Mouse (Mus musculus) ES-E14 (cell line): ENCODE data around the gene Gm9112. TPM values are rescaled to one million over a fixed set of nuclear protein-coding genes. Genes with fewer than 3 reads are reported as not detected.

ENCODE experiments used
- DNase-seq: peaks from one replicate; pipeline ENCODE4 v3.0.0-alpha.2; 2013; ENCODE audit warnings: low read depth, low spot score
- H3K27ac ChIP-seq: 2 replicates; pipeline ENCODE4 v1.5.1; 2012; ENCODE audit warnings: low read depth, mild to moderate bottlenecking, low read length, moderate library complexity, mixed read lengths; ENCODE audit not compliant: poor library complexity, insufficient read depth, severe bottlenecking
- H3K36me3 ChIP-seq: 2 replicates; pipeline ENCODE4 v1.6.1; 2012; ENCODE audit warnings: mild to moderate bottlenecking, low read length, moderate library complexity, mixed read lengths; ENCODE audit not compliant: control insufficient read depth, poor library complexity, insufficient read depth, severe bottlenecking
- H3K4me1 ChIP-seq, 2 experiments: fragments of 150-350 bp in 1 of 2; sonication (generic) in 1 of 2; 2 replicates each; pipeline ENCODE4 v1.6.1; 2012; ENCODE audit warnings: low read length in 2 of 2, mild to moderate bottlenecking in 1 of 2, mixed read lengths in 1 of 2; ENCODE audit not compliant: control insufficient read depth in 2 of 2, insufficient read depth in 2 of 2, poor library complexity in 1 of 2
- H3K4me3 ChIP-seq, 2 experiments: fragments of 150-350 bp in 1 of 2; sonication (generic) in 1 of 2; 2 replicates each; pipeline ENCODE4 v1.5.1; 2012; ENCODE audit warnings: low read length in 2 of 2, low read depth in 1 of 2, mild to moderate bottlenecking in 1 of 2, mixed read lengths in 1 of 2; ENCODE audit not compliant: insufficient read depth in 1 of 2, poor library complexity in 1 of 2, severe bottlenecking in 1 of 2
- H3K9ac ChIP-seq: 2 replicates; pipeline ENCODE4 v1.6.1; 2012; ENCODE audit warnings: low read depth, mild to moderate bottlenecking, low read length, mixed read lengths; ENCODE audit not compliant: poor library complexity, insufficient read depth, severe bottlenecking
- H3K9me3 ChIP-seq: fragments of 150-350 bp; sonication (generic); 2 replicates; pipeline ENCODE4 v1.6.1; 2012; ENCODE audit warnings: low read depth, mild to moderate bottlenecking, low read length; ENCODE audit not compliant: control insufficient read depth, insufficient read depth
- CHD2 ChIP-seq: IDR thresholded peaks from 2 replicates; pipeline ENCODE4 v1.6.1; 2014; ENCODE audit warnings: mild to moderate bottlenecking, low read depth, low read length, inconsistent platforms
- HCFC1 ChIP-seq: IDR thresholded peaks from 2 replicates; pipeline ENCODE4 v1.6.1; 2012; ENCODE audit warnings: low read length, inconsistent platforms, borderline replicate concordance; ENCODE audit not compliant: insufficient read depth
- MAFK ChIP-seq: IDR thresholded peaks from 2 replicates; pipeline ENCODE4 v1.6.1; 2014; ENCODE audit warnings: mild to moderate bottlenecking, low read depth, low read length, inconsistent platforms; ENCODE audit not compliant: insufficient read depth
- ZC3H11A ChIP-seq: IDR thresholded peaks from 2 replicates; pipeline ENCODE4 v1.6.1; 2012; ENCODE audit warnings: low read depth, mild to moderate bottlenecking, inconsistent platforms, low read length, borderline replicate concordance
- ZNF384 ChIP-seq: IDR thresholded peaks from 2 replicates; pipeline ENCODE4 v1.6.1; 2012; ENCODE audit warnings: low read depth, low read length, inconsistent platforms
- in situ Hi-C, 2 experiments: fragments of 600-800 bp; cut with MboI; formaldehyde crosslinking; loops; one replicate each; pipeline ENCODE4 v1.15.1; 2025; ENCODE audit warnings: low sequenced_read_pairs in 2 of 2, inconsistent platforms in 1 of 2; ENCODE audit not compliant: unreplicated experiment in 2 of 2
- total RNA-seq: library from RNA; depleted of rRNA; stranded (reverse); fragments of 300-350 nt; gene quantifications from 2 replicates; pipeline ENCODE4 v1.2.3, GENCODE M21; 2012; rRNA removed

The Gm9112 gene
- total RNA-seq, 1 experiment = 3.1 TPM

DNA sequence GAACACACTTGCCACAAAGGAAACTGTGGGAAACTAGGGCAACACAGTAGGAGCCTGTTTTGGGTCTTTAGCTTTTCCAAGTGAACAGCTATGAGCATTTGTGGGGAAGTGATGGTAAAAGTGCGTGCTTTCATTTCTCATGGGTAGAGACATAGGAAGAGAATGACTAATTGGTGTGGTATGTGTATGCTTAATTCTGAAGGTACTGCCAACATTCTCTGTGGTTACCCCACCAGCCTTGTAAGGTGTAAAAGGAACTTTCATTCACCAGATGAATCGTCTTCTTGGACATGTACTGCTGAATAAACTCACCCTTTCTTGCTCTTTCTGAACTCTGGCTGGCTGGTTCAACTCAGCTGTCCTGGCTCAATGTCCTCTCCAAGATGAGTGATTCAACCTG, 40.8 kb downstream of the Gm9112 start:
- Histone ChIP-seq H3K4me1 (no peaks in the 10 kb centered on the region), H3K9me3 (no peaks in the 10 kb centered on the region), H3K27ac (no peak overlapping the region), H3K9ac (no peak overlapping the region), H3K4me3 (no peak overlapping the region), H3K36me3 (no peaks in the 10 kb centered on the region)
- no peak for DNase-seq
- TF ChIP-seq ZC3H11A (no peak), CHD2 (no peak), ZNF384 (no peak), HCFC1 (no peak), MAFK (no peak)
- in situ Hi-C loops = no loop called here

GRCm38 (mm10) chrX:102660712-102661111, 46.7 kb downstream of the Gm9112 start:
- no peak for DNase-seq

More at GRCm38 (mm10) chrX:102660712-102661111, 46.7 kb downstream of the Gm9112 start:
- TF ChIP-seq ZC3H11A = no peak
- TF ChIP-seq HCFC1 = no peak
- TF ChIP-seq MAFK = no peak
- no peak for TF ChIP-seq CHD2
- no peak for TF ChIP-seq ZNF384
- Histone ChIP-seq H3K27ac (no peak overlapping the region), H3K9ac (no peak overlapping the region), H3K36me3 (no peaks in the 10 kb centered on the region), H3K9me3 (no peaks in the 10 kb centered on the region), H3K4me3 (no peak overlapping the region), H3K4me1 (no peaks in the 10 kb centered on the region)
- in situ Hi-C loops = no loop called here

Other genes starting within 250 kb of the Gm9112 start
- gene Hdac8, start 202.3 kb downstream of the Gm9112 start, total RNA-seq = 4.0 and 4.4 TPM in 2 replicates
- gene Phka1, start 63.4 kb downstream of the Gm9112 start, total RNA-seq = 5.1 and 5.9 TPM in 2 replicates
- 1.7 TPM in 1 of 2 replicates, not detected in the other for gene Gm3880, start 20.7 kb downstream of the Gm9112 start, total RNA-seq
- 0.27 TPM in 1 of 2 replicates, not detected in the other for gene Dmrtc1b, start 230 bp upstream of the Gm9112 start, total RNA-seq
- gene Dmrtc1c1, start 95.3 kb upstream of the Gm9112 start, total RNA-seq = 2.4 and 2.8 TPM in 2 replicates
- gene Dmrtc1c2, start 147.0 kb upstream of the Gm9112 start, total RNA-seq = 5.3 and 9.8 TPM in 2 replicates
- not detected in 2 replicates for gene 1700031F05Rik, start 160.3 kb upstream of the Gm9112 start, total RNA-seq
- 0.18 TPM in 1 of 2 replicates, not detected in the other for gene Dmrtc1a, start 201.1 kb upstream of the Gm9112 start, total RNA-seq
- gene 1700011M02Rik, start 201.3 kb upstream of the Gm9112 start, total RNA-seq = not detected in 2 replicates
- gene 1700018G05Rik, start 220.7 kb upstream of the Gm9112 start, total RNA-seq = not detected in 2 replicates